Mouse (Mus musculus) c-Kit-positive CD71-negative TER-119-negative erythroid progenitor cells, embryonic 14.5 days (primary cell): Measurements from ENCODE around the gene Olfr212.
"Not testable (repeated sequence)": the region's sequence is repeated elsewhere in the genome, so short reads cannot be mapped to it uniquely, and the experiment has no call there.

Experiments
- DNase-seq: peaks from one replicate; pipeline ENCODE4 v3.0.0-alpha.2; 2013; ENCODE audit warnings: low read depth

Gene Olfr212

DNA sequence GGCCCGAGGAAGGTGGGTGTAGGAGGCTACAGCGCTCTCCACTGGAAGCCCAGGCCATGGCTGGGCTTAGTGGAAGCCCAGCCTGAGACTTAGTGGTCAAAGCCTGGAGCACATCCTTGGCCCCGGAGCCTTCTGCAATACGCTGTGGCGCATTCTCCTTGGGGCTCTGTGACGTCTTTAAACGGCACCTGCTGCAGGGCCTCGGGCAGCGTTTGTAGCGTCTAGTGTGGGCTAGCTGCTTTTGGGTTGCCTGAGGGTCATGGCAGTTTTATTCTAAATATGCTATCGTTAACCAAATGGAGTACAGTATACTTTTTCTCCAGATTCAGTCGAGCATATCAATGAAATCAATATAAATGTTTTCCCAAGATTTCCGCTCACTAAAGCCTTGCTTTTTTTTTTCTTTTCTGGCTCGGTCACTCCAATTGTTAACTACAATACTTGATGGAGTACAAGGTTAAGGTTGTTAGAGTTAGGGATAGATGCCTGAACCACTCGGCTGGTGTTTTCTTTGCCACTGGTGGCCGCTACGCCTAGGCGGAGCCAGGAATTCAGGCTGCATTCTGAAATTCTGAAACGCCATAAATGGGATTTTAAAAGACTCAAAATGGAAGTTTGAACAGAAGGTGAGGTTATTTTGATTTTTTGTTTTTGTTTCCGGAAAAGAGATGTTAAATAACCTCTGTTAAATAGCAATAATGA lies at the start of gene Olfr212:
Olfr212 (plus strand) TSS at position 215 of the 702 bp plus-strand sequence.
- DNase-seq, result not testable (repeated sequence)

DNA sequence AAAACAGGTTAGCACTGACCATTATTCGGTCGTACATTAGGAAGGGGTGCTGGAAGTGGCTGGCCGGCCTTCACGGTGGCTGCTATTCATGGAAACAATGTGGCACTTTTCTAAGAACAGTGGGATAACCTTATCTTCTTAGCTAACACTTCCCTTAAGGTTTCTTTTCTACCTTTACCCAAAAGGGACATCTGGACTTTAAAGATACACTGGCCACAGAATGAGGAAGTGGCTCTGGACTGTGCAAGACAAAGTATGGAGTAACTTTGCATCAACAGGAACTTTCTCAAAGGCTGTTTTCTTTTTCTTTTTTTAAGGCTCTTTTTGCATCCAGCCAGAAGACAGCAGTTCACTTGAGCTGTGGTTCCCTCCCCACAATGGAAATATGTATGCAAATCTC lies 47.6 kb upstream of the Olfr212 start:
- no peak for DNase-seq

DNA sequence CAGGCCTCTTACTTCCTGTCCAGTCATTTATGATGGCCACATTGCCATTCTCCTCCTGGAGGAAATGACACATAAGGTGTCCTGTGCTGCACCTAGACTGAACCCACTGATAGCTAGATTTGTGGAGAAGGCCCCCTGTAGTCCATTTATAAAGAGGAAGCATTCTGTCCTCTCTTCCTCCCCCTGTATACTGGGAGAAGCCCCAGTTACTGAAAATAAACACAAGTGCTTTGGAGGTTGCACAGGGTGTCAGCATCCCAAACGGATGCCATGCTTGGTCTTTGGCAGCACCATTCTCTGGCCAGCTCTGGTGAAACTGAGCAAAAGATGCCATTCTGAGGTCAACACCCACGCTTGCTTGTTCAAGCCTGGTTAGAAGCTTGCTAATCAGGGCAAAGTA lies 47.1 kb upstream of the Olfr212 start:
- no peak for DNase-seq

DNA sequence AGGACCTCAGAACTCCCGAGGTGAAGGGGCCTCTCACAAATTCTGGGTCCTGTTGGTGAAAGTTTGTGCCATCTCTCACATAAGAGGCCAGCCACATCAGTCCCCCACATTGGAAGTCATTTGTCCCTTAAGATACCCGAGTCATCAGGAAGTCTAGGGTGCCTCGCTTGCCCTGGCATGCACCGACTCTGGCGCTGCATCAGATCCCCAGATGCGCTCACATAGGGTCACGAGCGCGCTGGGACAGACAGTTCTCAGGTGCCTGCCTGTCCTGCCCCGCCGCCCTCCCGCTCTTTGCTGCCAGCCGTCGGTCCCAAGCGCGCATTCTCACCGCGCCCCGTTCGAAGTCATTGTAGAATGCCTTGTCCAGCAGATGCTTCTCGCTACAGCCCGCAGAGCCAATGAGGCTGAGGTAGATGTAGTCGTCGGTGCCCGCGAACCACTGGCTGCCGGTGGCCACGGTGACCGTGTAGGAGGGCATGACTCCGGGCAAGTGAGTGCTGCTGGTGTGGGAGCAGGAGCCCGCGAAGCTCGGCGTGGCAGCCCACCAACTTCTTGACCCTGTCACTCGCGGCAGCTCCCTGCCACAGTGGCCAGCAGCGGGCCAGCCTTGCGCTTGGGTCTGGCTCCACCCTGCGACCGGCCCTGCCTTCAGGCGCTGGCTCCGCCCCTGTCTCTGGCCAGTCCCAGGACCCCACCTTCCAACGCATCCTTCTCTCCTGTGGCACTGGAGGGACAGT lies 45.6 kb upstream of the Olfr212 start, which contains the start of gene Alox5:
Alox5 (minus strand) TSS at position 635 of the 740 bp plus-strand sequence.
- DNase-seq, result no peak

DNA sequence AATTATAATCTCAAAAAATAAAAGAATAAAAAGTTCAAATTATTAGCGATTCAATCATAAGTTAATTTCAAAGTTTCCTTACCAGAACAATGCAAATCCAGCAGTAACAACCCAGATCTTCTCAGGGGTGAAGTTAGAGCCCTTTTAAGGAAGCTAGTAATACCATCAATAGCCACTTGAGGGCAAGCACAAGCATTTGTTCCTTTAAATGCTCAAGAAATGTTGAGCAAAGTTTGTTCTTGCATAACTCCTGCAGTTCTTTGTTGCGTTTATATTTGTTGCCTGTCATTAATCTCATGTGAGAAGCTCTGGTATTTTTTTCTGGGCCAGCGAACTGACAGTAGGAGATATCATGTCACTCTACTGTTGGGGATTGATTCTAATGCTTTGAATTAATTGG lies 38.2 kb upstream of the Olfr212 start:
- no peak for DNase-seq

DNA sequence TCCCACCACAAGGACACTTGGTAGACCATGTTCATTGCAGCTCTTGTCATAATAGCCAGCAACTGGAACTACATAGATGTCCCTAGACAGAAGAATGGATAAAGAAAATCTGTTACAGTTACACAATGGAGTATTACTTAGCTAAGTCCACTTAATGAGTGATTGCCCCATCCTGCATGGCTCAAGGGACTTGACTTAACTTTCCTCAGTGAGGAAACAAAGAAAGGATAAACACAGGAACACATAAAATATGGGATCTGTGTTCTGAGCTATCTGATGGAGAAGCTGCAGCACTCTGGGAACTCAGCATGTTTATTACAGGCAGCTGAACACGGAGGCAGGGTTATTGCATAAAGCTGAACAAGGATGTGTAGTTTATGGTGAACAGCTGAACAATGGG lies 21.2 kb upstream of the Olfr212 start:
- DNase-seq, result no peak

DNA sequence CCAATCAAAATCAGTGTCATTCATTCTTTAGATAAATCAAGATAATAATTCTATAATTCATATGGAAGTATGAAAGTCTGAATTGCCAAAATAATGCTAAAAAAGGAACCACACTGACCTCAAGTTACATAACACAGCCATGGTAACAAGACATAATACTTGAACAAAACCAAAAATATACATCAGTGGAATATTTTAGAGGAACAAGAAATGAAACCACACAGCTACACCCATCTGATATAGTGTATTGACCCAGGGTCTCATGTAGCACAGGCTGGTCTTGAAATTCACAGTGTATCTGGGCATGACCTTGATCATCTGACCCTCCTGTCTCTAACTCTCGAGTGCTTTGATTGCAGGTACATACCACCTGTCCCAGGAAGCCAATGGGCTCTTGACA lies 19.5 kb upstream of the Olfr212 start:
- no peak for DNase-seq

DNA sequence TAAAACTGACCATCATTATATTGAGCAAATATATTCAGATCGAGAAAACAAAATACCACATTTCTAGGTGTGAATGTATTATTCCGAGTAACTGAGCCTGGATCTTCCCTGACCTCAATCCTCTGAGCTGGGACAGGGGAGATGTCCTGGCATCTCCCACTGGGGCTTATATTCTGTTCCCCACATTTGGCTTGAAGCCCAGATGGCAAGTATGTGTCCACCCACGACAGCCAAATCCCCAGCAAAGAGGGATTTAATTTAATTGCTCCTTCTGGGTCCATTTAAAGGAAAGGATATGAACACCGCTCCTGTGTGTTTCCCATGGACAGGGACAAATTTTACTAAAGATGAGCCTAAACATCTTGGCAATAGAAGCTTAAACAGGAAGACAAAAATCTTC lies 17.5 kb upstream of the Olfr212 start, which contains the start of gene Olfr211:
Olfr211 (plus strand) TSS at position 301 of the 400 bp plus-strand sequence.
- DNase-seq, result no peak

DNA sequence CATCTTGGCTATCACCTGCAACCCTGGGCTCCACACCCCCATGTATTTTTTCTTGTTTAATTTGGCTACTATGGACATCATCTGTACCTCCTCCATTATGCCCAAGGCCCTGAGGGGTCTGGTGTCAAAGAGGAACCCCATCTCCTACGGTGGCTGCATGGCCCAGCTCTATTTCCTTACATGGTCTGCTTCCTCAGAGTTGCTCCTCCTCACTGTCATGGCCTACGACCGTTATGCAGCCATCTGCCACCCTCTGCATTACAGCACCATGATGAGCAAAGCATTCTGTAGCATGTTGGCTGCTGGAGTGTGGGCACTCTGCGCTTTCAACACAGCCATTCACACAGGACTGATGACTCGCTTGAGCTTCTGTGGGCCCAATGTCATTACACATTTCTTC lies 12.6 kb upstream of the Olfr212 start:
- DNase-seq, result no peak

DNA sequence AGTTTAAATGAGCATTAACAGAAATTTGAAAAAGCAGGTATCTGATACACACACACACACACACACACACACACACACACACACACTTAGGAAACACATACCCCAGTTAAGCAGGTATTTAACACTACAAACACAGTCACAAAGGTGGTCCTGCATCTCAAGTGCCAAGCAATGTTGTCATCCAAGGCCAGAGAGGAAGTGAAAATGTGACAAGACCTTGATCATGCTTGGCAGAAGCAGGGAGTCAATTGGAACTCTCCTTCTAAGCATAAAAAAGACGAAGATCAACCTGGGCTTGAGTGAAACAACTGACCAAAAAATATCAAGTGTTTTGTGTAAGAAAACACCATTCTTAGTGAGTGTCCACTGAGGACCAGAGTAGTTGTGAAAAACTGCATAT lies 10.4 kb upstream of the Olfr212 start:
- no peak for DNase-seq

DNA sequence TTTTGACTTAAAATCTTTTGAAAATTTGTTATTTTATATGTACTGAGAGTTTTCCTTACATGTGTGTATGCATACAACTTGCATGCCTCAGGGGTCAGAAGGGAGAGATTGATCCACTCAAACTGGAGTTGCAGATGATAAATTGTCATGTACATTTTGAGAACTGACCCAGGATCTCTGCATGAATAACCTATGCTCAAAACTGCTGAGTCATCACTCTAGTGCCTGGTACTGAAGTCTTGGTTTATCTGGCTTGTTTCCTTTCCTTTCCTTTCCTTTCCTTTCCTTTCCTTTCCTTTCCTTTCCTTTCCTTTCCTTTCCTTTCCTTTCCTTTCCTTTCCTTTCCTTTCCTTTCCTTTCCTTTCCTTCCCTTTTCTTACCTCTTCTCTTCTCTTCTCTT lies 8.5 kb downstream of the Olfr212 start:
- DNase-seq, result no peak

DNA sequence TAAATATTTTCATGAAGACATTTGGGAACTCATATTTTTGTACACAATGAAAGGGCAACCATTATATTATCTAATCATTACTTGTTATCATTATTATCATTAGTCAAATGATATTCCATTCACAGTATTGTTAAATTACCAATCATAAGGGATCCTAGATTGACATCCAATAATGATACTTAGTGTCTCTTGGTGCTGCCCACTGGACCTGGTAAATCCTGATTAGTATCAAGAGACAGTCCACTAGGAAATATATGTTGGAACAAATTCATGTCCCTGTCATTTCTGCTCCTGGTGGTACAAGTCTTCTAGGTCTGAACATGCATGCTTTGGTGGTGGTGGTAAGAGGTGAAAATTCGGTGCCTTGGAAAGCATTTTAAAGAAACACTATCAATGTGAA lies 31.8 kb downstream of the Olfr212 start, which contains the start of gene Olfr213:
Olfr213 (plus strand) TSS at position 301 of the 400 bp plus-strand sequence.
- no peak for DNase-seq

DNA sequence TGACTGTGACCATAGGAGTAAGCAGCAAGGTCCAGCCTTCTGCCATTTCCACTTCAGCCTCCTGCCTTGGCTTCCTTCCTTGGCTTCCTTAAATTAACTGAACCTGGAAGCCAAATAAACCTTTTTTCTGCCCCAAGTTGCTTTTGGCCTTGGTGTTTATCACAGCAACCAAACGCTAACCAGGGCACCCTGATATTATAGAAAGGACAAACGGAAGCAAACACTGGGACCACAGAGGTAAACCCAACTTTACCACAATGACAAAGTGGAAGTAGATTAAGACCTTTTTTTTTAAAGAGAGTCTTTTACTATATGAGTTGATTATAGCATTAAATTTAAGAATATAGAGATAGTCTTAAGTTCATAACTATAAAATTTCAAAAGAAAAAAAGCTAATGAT lies 36.2 kb downstream of the Olfr212 start:
- DNase-seq, result no peak

DNA sequence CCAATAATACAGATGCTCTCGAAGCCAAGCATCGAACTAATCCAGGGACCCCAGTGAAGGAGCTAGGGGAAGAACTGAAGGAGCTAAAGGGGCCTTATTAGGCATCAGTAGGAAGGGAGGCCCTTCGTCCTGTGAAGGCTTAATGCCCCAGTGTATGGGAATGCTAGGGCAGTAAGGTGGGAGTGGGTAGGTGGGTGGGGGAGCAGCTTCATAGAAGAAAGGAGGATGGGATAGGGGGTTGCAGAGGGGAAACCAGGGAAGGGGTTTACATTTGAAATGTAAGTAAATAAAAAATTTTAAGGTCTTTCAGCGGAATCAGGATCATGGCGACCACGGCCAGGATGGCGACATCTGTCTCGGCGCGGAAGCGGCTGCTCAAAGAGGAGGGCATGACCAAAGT lies 44.5 kb downstream of the Olfr212 start, which contains the start of gene Gm5580:
Gm5580 (plus strand) TSS at position 301 of the 400 bp plus-strand sequence.
- DNase-seq, result not testable (repeated sequence)

DNA sequence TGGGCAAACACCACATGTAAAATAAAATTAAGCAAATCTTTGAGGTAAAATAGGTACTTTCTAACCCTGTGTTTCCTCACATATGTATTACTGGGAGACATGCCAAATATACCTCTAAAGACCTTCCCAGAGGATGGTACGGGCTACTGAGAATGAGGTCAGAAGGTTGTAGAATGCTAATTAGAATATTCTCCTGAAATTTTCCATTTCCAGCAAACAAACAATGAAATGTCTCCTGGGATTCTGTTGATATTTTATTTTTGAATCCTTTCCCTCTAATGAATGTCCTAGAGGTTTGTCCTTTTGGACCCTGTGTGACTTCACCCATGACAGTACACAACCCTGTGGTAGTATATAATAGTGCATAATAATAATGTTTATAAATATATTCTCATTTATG lies 47.6 kb downstream of the Olfr212 start, which contains the start of gene Olfr214:
Olfr214 (plus strand) TSS at position 301 of the 400 bp plus-strand sequence.
- no peak for DNase-seq

DNA sequence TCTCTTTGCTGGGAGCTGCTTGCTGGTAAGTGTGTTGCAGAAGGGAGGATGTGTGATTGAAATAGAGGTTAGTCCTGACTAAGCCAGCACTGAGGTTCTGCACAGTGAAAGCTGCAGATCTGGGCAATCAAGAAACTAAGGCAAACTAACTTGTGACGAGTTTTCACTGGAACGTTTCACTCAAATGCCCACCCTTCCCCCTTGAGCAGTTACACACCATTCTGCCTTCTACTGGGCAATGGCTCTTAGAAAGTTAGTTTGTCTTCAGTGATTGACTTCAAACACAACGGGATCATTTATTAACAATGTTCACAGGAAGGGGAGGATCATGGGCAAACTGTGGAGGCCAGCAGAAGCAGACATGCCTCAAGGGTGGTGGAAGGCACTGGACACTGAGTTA lies 48.6 kb downstream of the Olfr212 start:
- no peak for DNase-seq
